Mouse (Mus musculus) CH12.LX (cell line): ENCODE results near the gene Olfr49. TPM values are rescaled to one million over a fixed set of nuclear protein-coding genes. Genes with fewer than 3 reads are reported as not detected.

Experiments used
- DNase-seq: peaks from one replicate; pipeline ENCODE4 v3.0.0-alpha.2; 2013; ENCODE audit errors: extremely low read depth
- H3K27ac ChIP-seq: 2 replicates; pipeline ENCODE4 v1.5.1; 2012; ENCODE audit warnings: low read depth, mild to moderate bottlenecking, control low read depth, moderate library complexity; ENCODE audit not compliant: insufficient read depth
- H3K27me3 ChIP-seq: replicated peaks from 2 replicates; pipeline ENCODE3; 2012; ENCODE audit warnings: inconsistent platforms
- H3K36me3 ChIP-seq, 2 experiments: replicated peaks in 1 of 2; 2 replicates each; pipeline versions ENCODE3 to v1.6.1; 2012; ENCODE audit warnings: inconsistent platforms in 1 of 2, low read length in 1 of 2, mild to moderate bottlenecking in 1 of 2, mixed read lengths in 1 of 2, moderate library complexity in 1 of 2; ENCODE audit not compliant: control insufficient read depth in 1 of 2, insufficient read depth in 1 of 2
- H3K4me1 ChIP-seq, 2 experiments: 2 replicates each; pipeline ENCODE4 v1.6.1; 2012; ENCODE audit warnings: inconsistent platforms in 1 of 2, moderate library complexity in 1 of 2; ENCODE audit not compliant: insufficient read depth in 2 of 2, control insufficient read depth in 1 of 2
- H3K4me2 ChIP-seq: 2 replicates; pipeline ENCODE4 v1.6.1; 2012; ENCODE audit warnings: low read depth, mild to moderate bottlenecking, control low read depth; ENCODE audit not compliant: poor library complexity, insufficient read depth, severe bottlenecking
- H3K4me3 ChIP-seq, 3 experiments: fragments of 150-350 bp in 1 of 3; sonication (generic) in 1 of 3; replicated peaks in 1 of 3; 2 replicates each; pipeline versions ENCODE3 to v1.5.1; 2011 to 2012; ENCODE audit warnings: low read depth in 2 of 3, low read length in 2 of 3, mild to moderate bottlenecking in 2 of 3, moderate library complexity in 2 of 3, control low read depth in 1 of 3, improper control_type of control experiment in 1 of 3, inconsistent platforms in 1 of 3, mixed read lengths in 1 of 3; ENCODE audit not compliant: poor library complexity in 1 of 3
- H3K79me2 ChIP-seq: replicated peaks from 2 replicates; pipeline ENCODE4 v1.6.1; 2012; ENCODE audit warnings: mild to moderate bottlenecking, moderate library complexity; ENCODE audit not compliant: control insufficient read depth, poor library complexity, insufficient read depth, severe bottlenecking; ENCODE audit errors: extremely low read depth
- H3K9ac ChIP-seq: 2 replicates; pipeline ENCODE4 v1.6.1; 2012; ENCODE audit warnings: low read depth, mild to moderate bottlenecking, control low read depth, moderate library complexity; ENCODE audit not compliant: insufficient read depth
- H3K9me3 ChIP-seq: replicated peaks from 2 replicates; pipeline ENCODE3; 2012; ENCODE audit warnings: low read length, inconsistent platforms, mixed read lengths
- BHLHE40 ChIP-seq: IDR thresholded peaks from 2 replicates; pipeline ENCODE4 v1.6.1; 2011; ENCODE audit warnings: mild to moderate bottlenecking, low read depth, low read length, improper control_type of control experiment
- CTCF ChIP-seq, 2 experiments: IDR thresholded peaks in 1 of 2; conservative IDR thresholded peaks in 1 of 2; 2 replicates each; pipeline ENCODE4 v1.5.1; 2011 to 2012; ENCODE audit warnings: low read depth in 2 of 2, low read length in 2 of 2, improper control_type of control experiment in 1 of 2, inconsistent platforms in 1 of 2, mild to moderate bottlenecking in 1 of 2, moderate library complexity in 1 of 2
- E2F4 ChIP-seq: IDR thresholded peaks from 2 replicates; pipeline ENCODE4 v1.6.1; 2011; ENCODE audit warnings: low read depth, low read length, improper control_type of control experiment; ENCODE audit not compliant: insufficient replicate concordance
- ELF1 ChIP-seq: IDR thresholded peaks from 2 replicates; pipeline ENCODE4 v1.6.1; 2014; ENCODE audit warnings: low read depth, mild to moderate bottlenecking, inconsistent platforms, low read length, improper control_type of control experiment
- IRF4 ChIP-seq: IDR thresholded peaks from 2 replicates; pipeline ENCODE4 v1.6.1; 2014; ENCODE audit warnings: low read depth, mild to moderate bottlenecking, inconsistent platforms, low read length, improper control_type of control experiment
- JUN ChIP-seq: IDR thresholded peaks from 2 replicates; pipeline ENCODE4 v1.6.1; 2011; ENCODE audit warnings: low read depth, mild to moderate bottlenecking, low read length, improper control_type of control experiment, moderate library complexity; ENCODE audit not compliant: insufficient read depth
- KAT2A ChIP-seq: IDR thresholded peaks from 2 replicates; pipeline ENCODE4 v1.6.1; 2012; ENCODE audit warnings: low read length, improper control_type of control experiment, inconsistent platforms; ENCODE audit not compliant: insufficient replicate concordance
- MAX ChIP-seq: IDR thresholded peaks from 2 replicates; pipeline ENCODE4 v1.6.1; 2011; ENCODE audit warnings: low read length, improper control_type of control experiment
- MXI1 ChIP-seq: IDR thresholded peaks from 2 replicates; pipeline ENCODE4 v1.6.1; 2011; ENCODE audit warnings: mild to moderate bottlenecking, low read depth, low read length, improper control_type of control experiment
- NRF1 ChIP-seq: IDR thresholded peaks from 2 replicates; pipeline ENCODE4 v1.6.1; 2014; ENCODE audit warnings: low read depth, mild to moderate bottlenecking, inconsistent platforms, low read length, improper control_type of control experiment, moderate library complexity
- PAX5 ChIP-seq: IDR thresholded peaks from 2 replicates; pipeline ENCODE4 v1.6.1; 2012; ENCODE audit warnings: low read length, inconsistent platforms, mixed read lengths
- SIN3A ChIP-seq: IDR thresholded peaks from 2 replicates; pipeline ENCODE4 v1.6.1; 2012; ENCODE audit warnings: low read length, improper control_type of control experiment, inconsistent platforms
- SMC3 ChIP-seq: IDR thresholded peaks from 2 replicates; pipeline ENCODE4 v1.6.1; 2011; ENCODE audit warnings: low read depth, low read length, improper control_type of control experiment
- TBP ChIP-seq: conservative IDR thresholded peaks from 2 replicates; pipeline ENCODE4 v1.6.1; 2011; ENCODE audit warnings: low read depth, low read length, improper control_type of control experiment
- TCF12 ChIP-seq: IDR thresholded peaks from 2 replicates; pipeline ENCODE4 v1.6.1; 2014; ENCODE audit warnings: low read depth, mild to moderate bottlenecking, inconsistent platforms, low read length, improper control_type of control experiment
- UBTF ChIP-seq: IDR thresholded peaks from 2 replicates; pipeline ENCODE4 v1.6.1; 2012; ENCODE audit warnings: low read depth, mild to moderate bottlenecking, inconsistent platforms, low read length, improper control_type of control experiment, moderate library complexity
- USF1 ChIP-seq: IDR thresholded peaks from 2 replicates; pipeline ENCODE4 v1.6.1; 2014; ENCODE audit warnings: low read depth, mild to moderate bottlenecking, inconsistent platforms, low read length, improper control_type of control experiment
- ZC3H11A ChIP-seq: IDR thresholded peaks from 2 replicates; pipeline ENCODE4 v1.6.1; 2012; ENCODE audit warnings: low read depth, mild to moderate bottlenecking, inconsistent platforms, low read length, improper control_type of control experiment
- ZKSCAN1 ChIP-seq: IDR thresholded peaks from 2 replicates; pipeline ENCODE4 v1.6.1; 2012; ENCODE audit warnings: low read depth, inconsistent platforms, low read length, improper control_type of control experiment, borderline replicate concordance
- ZNF384 ChIP-seq: IDR thresholded peaks from 2 replicates; pipeline ENCODE4 v1.6.1; 2012; ENCODE audit warnings: low read depth, low read length, improper control_type of control experiment, inconsistent platforms
- dilution Hi-C: fragments of 300-500 bp; cut with MboI; formaldehyde crosslinking; loops from 2 replicates; pipeline ENCODE4 v1.14.3; 2020; ENCODE audit warnings: low sequenced_read_pairs; ENCODE audit not compliant: extremely low pct_unique_long_range_greater_than_20kb, extremely low pct_ligation_motif_present
- in situ Hi-C: fragments of 300-500 bp; cut with MboI; formaldehyde crosslinking; loops from 3 replicates; pipeline ENCODE4 v1.14.3; 2019; ENCODE audit warnings: low sequenced_read_pairs, low pct_ligation_motif_present, low pct_unique_long_range_greater_than_20kb, mixed read lengths
- polyA plus RNA-seq: library from polyadenylated mRNA; unstranded; fragments of >175 nt; gene quantifications from 2 replicates; pipeline ENCODE4 v1.2.1, GENCODE M21; 2012; ENCODE audit warnings: low read depth; ENCODE audit not compliant: insufficient read length
- total RNA-seq, 2 experiments: library from RNA; depleted of rRNA; stranded (reverse); fragments of 300-350 nt in 1 of 2; fragments of >200 nt in 1 of 2; gene quantifications; 2 replicates each; pipeline ENCODE4 v1.2.3; 2012 to 2014

Olfr49 gene
- total and polyA plus RNA-seq, 3 experiments = 0.07 TPM; not detected in 2

DNA sequence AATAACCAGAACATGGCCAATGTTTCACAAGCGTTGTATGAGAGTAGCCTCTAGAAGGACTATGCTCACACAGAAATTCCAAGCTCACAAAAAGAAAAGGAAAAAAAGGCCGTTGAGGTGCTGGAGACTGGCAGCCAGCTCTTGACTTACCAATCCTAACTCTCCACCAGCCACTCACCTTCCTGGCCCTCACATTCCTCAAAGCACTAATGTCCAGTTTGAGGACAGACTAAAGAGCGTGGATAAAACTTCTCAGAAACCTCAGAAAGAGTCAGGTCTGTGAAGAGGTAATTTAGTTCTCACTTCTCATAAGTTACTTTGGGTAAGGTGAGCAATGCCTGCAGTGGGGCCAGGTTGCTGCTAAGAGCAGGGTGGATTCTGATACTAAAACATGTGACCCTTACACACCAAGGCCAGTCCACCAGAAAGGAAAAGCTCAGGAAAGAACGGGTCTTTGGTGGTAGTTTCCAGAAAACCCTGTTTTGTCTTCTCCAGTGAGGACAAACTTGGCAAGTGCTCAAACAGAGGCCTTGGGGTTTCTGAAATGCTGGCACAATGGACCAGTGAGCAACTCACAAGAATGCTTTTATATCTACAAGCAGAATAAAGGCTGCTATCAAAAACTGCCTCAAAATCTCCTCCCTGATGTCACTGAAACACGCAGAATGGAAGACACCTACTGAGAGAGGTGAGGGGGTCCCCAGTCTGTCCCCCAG is 48.8 kb downstream of the Olfr49 start:
- no peak overlapping the region for H3K4me2 ChIP-seq
- no peaks in the 10 kb centered on the region for H3K79me2 ChIP-seq
- no peak overlapping the region for H3K9ac ChIP-seq
- H3K27ac ChIP-seq = no peak overlapping the region
- dilution Hi-C loops = no loop called here
- H3K27me3 ChIP-seq = no peaks in the 10 kb centered on the region
- no peak for TF ChIP-seq USF1
- no peak for TF ChIP-seq ZC3H11A
- TF ChIP-seq UBTF = no peak
- no peak for TF ChIP-seq E2F4
- no peak for TF ChIP-seq SMC3
- TF ChIP-seq ZKSCAN1 = no peak
- no peak for TF ChIP-seq TBP
- no peak for TF ChIP-seq MXI1
- no peak for TF ChIP-seq ZNF384
- no peak for TF ChIP-seq NRF1
- no peak for TF ChIP-seq BHLHE40
- TF ChIP-seq KAT2A = no peak
- no peak for TF ChIP-seq SIN3A
- TF ChIP-seq IRF4 = no peak
- no peak for TF ChIP-seq ELF1
- no peak for TF ChIP-seq PAX5
- no peak for TF ChIP-seq TCF12
- TF ChIP-seq MAX = no peak
- TF ChIP-seq JUN = no peak
- no peak for TF ChIP-seq CTCF (conservative IDR thresholded peaks at IDR 0.05 in 1 of 2, IDR thresholded peaks at IDR 0.05 in 1 of 2; ENCODE audit: low read depth in 2 of 2, low read length in 2 of 2)
- H3K4me1 ChIP-seq = peaks cover 9 to 55% of the 10 kb centered on the region in 2 experiments
- in situ Hi-C loops = loop anchor here (10.0 kb wide), 1 partner anchor 199 kb away; the partner anchor contains the start of gene Mmp14
- no peak for DNase-seq
- no peaks in the 10 kb centered on the region for H3K9me3 ChIP-seq
- peaks cover 28 to 60% of the 10 kb centered on the region in 2 experiments for H3K36me3 ChIP-seq
- H3K4me3 ChIP-seq = no peak overlapping the region
